Comparison of ENCODE assay signal across 26 mouse cellular contexts in genomic region chr8:127609316-127609715, GRCm38 (mm10).
DNase-seq lines count a peak whose midpoint lies in the region; ATAC-seq and TF ChIP-seq lines count a peak whose summit lies in the region.
"Had no signal": no experiment of that assay in that cellular context is flagged by ENCODE, and none has a peak within 500 bp of the region (broad histone marks: within the 10 kb centered on the region; RNA-seq: fewer than 3 reads in every experiment).

No protein-coding gene starts in this region.

- no peaks in the 10 kb centered on the region for H3K9me3 ChIP-seq in heart, embryonic 10.5 days
- no peaks in the 10 kb centered on the region for H3K9me3 ChIP-seq in heart, embryonic 12.5 days (replicated peaks)
- H3K9me3 ChIP-seq in midbrain, embryonic 15.5 days, result no peaks in the 10 kb centered on the region
- no peaks in the 10 kb centered on the region for H3K9me3 ChIP-seq in midbrain, postnatal 0 days (ENCODE audit: low read length)
- H3K9me3 ChIP-seq in forebrain, embryonic 12.5 days, result no peaks in the 10 kb centered on the region
- H3K9me3 ChIP-seq: heart, embryonic 15.5 days; kidney, embryonic 15.5 days; liver, embryonic 12.5 days; stomach, embryonic 15.5 days had no signal

- H3K4me2 ChIP-seq in heart, embryonic 12.5 days, result no peak overlapping the region
- H3K4me2 ChIP-seq in midbrain, embryonic 15.5 days, result no peak overlapping the region
- no peak overlapping the region for H3K4me2 ChIP-seq in midbrain, postnatal 0 days (ENCODE audit: low read depth, low read length, poor library complexity, severe bottlenecking)
- no peak overlapping the region for H3K4me2 ChIP-seq in forebrain, embryonic 12.5 days
- H3K4me2 ChIP-seq: heart, embryonic 15.5 days; kidney, embryonic 15.5 days; liver, embryonic 12.5 days; midbrain, embryonic 11.5 days; stomach, embryonic 15.5 days had no signal

- no peak overlapping the region for H3K27ac ChIP-seq in heart, embryonic 10.5 days
- H3K27ac ChIP-seq in heart, embryonic 12.5 days (ENCODE audit: poor library complexity, severe bottlenecking), result no peak overlapping the region
- H3K27ac ChIP-seq in midbrain, embryonic 15.5 days, result no peak overlapping the region
- H3K27ac ChIP-seq in midbrain, postnatal 0 days (ENCODE audit: low read depth, low read length), result no peak overlapping the region
- H3K27ac ChIP-seq in forebrain, embryonic 12.5 days, result no peak overlapping the region
- H3K27ac ChIP-seq: gastrocnemius, adult 2 months; heart, adult 2 months; heart, embryonic 15.5 days; kidney, embryonic 15.5 days; liver, embryonic 12.5 days; stomach, embryonic 15.5 days had no signal

- H3K4me1 ChIP-seq in heart, embryonic 10.5 days, result peaks cover 10% of the 10 kb centered on the region; the same call in 1 of the 2 replicates
- peaks cover 3% of the 10 kb centered on the region; the same call in 1 of the 2 replicates for H3K4me1 ChIP-seq in heart, embryonic 12.5 days (replicated peaks)
- H3K4me1 ChIP-seq in midbrain, embryonic 15.5 days, result no peaks in the 10 kb centered on the region
- no peaks in the 10 kb centered on the region for H3K4me1 ChIP-seq in midbrain, postnatal 0 days (ENCODE audit: insufficient read depth, low read length)
- no peaks in the 10 kb centered on the region for H3K4me1 ChIP-seq in forebrain, embryonic 12.5 days
- H3K4me1 ChIP-seq: heart, embryonic 15.5 days; liver, embryonic 12.5 days; stomach, embryonic 15.5 days had no signal

- WGBS in heart, embryonic 10.5 days, result 82% methylated on average over 10 of the region's 10 CpGs
- WGBS in heart, embryonic 12.5 days, result 76% methylated on average over 10 of the region's 10 CpGs
- 83% methylated on average over 10 of the region's 10 CpGs for WGBS in midbrain, embryonic 15.5 days
- WGBS in midbrain, postnatal 0 days, result 76% methylated on average over 10 of the region's 10 CpGs
- 87% methylated on average over 10 of the region's 10 CpGs for WGBS in forebrain, embryonic 12.5 days

- no peak overlapping the region for H3K4me3 ChIP-seq in heart, embryonic 10.5 days
- no peak overlapping the region for H3K4me3 ChIP-seq in heart, embryonic 12.5 days
- H3K4me3 ChIP-seq in midbrain, embryonic 15.5 days, result no peak overlapping the region
- no peak overlapping the region for H3K4me3 ChIP-seq in midbrain, postnatal 0 days (ENCODE audit: low read depth, low read length)
- H3K4me3 ChIP-seq in forebrain, embryonic 12.5 days (replicated peaks), result no peak overlapping the region
- H3K4me3 ChIP-seq: gastrocnemius, adult 2 months; heart, adult 2 months; heart, embryonic 15.5 days; kidney, embryonic 15.5 days; liver, embryonic 12.5 days; stomach, embryonic 15.5 days had no signal

- peaks cover 13% of the 10 kb centered on the region; the same call in 1 of the 2 replicates for H3K36me3 ChIP-seq in heart, embryonic 10.5 days
- H3K36me3 ChIP-seq in heart, embryonic 12.5 days, result peaks cover 13% of the 10 kb centered on the region
- H3K36me3 ChIP-seq in midbrain, embryonic 15.5 days (replicated peaks), result no peaks in the 10 kb centered on the region
- 0 out of 2 replicates have a peak, but pooled peaks cover 8% of the 10 kb centered on the region for H3K36me3 ChIP-seq in midbrain, postnatal 0 days (ENCODE audit: insufficient read depth, low read length)
- no peaks in the 10 kb centered on the region; the same call in 1 of the 2 replicates for H3K36me3 ChIP-seq in forebrain, embryonic 12.5 days (replicated peaks)
- H3K36me3 ChIP-seq: heart, embryonic 15.5 days; liver, embryonic 12.5 days; stomach, embryonic 15.5 days had no signal

- ATAC-seq in heart, embryonic 12.5 days (ENCODE audit: insufficient number of reproducible peaks, low FRiP score), result no peak
- 0 out of 2 replicates have a peak, but pooled peaks have one; percentile 39 for ATAC-seq in midbrain, embryonic 15.5 days (replicated peaks)
- no peak for ATAC-seq in midbrain, postnatal 0 days (ENCODE audit: low FRiP score)
- no peak for ATAC-seq in forebrain, embryonic 12.5 days (ENCODE audit: low FRiP score)
- ATAC-seq: forebrain, embryonic 14.5 days; hindbrain, embryonic 16.5 days; liver, embryonic 12.5 days; liver, postnatal 0 days had no signal

- DNase-seq in cerebellum, adult 9-10 months, result peak; percentile 11
- no peak for DNase-seq in cerebellum, postnatal 36 days
- peak; percentile 61 for DNase-seq in heart, embryonic 10.5 days (ENCODE audit: low spot score)
- DNase-seq in midbrain, postnatal 0 days (ENCODE audit: low spot score), result no peak
- DNase-seq in cerebellum, postnatal 25 days, result peak; percentile 19 to 25
- DNase-seq: adrenal gland, postnatal 25 days; gastrocnemius, adult 2 months; gastrocnemius, postnatal 36 days; heart, adult 2 months; kidney, adult 18-20 months; kidney, postnatal 25 days; left cerebral cortex, postnatal 4 days; liver, postnatal 0 days; lung, postnatal 36 days; right cerebral cortex, postnatal 14 days; thymus, postnatal 25 days had no signal

- H3K9ac ChIP-seq in heart, embryonic 12.5 days, result no peak overlapping the region
- H3K9ac ChIP-seq in midbrain, embryonic 15.5 days, result no peak overlapping the region
- H3K9ac ChIP-seq in midbrain, postnatal 0 days (replicated peaks; ENCODE audit: low read length, poor library complexity, severe bottlenecking), result no peak overlapping the region
- H3K9ac ChIP-seq in forebrain, embryonic 12.5 days, result no peak overlapping the region
- H3K9ac ChIP-seq: heart, embryonic 15.5 days; kidney, embryonic 15.5 days; liver, embryonic 12.5 days; liver, postnatal 0 days; stomach, embryonic 15.5 days had no signal

- no peak for TF ChIP-seq CTCF in midbrain, postnatal 0 days (IDR thresholded peaks at IDR 0.05)

- H3K27me3 ChIP-seq in heart, embryonic 10.5 days (ENCODE audit: insufficient read depth, poor library complexity, severe bottlenecking), result no peaks in the 10 kb centered on the region
- H3K27me3 ChIP-seq in heart, embryonic 12.5 days (replicated peaks), result no peaks in the 10 kb centered on the region
- no peaks in the 10 kb centered on the region for H3K27me3 ChIP-seq in midbrain, embryonic 15.5 days (replicated peaks)
- H3K27me3 ChIP-seq in midbrain, postnatal 0 days (ENCODE audit: insufficient read depth, low read length), result no peaks in the 10 kb centered on the region
- no peaks in the 10 kb centered on the region for H3K27me3 ChIP-seq in forebrain, embryonic 12.5 days
- H3K27me3 ChIP-seq: heart, embryonic 15.5 days; kidney, embryonic 15.5 days; liver, embryonic 12.5 days; stomach, embryonic 15.5 days had no signal

Comparison
In these comparisons a context has a peak if more than half of its experiments do, and no peak if none do; other contexts are left out.
1. DNase-seq: peak in cerebellum, adult 9-10 months (single experiment), heart, embryonic 10.5 days (single experiment) and cerebellum, postnatal 25 days (2 of 2); none in cerebellum, postnatal 36 days (0 of 2) and midbrain, postnatal 0 days (single experiment).